Mouse (Mus musculus): Measurements from ENCODE around the gene Rai14. TPM values are rescaled to one million over a fixed set of nuclear protein-coding genes. Genes with fewer than 3 reads are reported as not detected.
A peak's percentile ranks its signal among the peaks of the same experiment; 100 is the strongest.

The Rai14 gene
- polyA plus RNA-seq, 1 experiment from 2014 or later, result 21.3 TPM

DNA sequence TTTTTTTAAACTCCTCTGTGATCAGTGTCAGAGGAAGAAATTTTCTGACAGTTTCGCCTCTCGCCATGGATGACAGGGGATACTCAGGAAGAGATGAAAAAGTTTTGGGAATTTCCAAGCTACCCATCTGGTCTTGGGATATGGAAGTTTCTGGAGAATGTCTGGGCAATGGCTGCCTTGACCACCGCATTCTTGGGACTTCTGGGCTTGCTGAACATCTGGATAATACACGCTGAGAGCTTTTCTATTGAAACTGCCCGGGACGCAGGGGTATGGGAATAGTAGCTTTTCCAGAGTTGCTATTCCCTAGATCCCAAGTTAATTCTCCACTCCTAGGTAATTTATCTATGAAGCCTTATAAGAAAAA is 85.5 kb downstream of the Rai14 start:
- H3K4me2 ChIP-seq (ENCODE audit: low read depth, low read length), result no peak overlapping the region
- H3K27ac ChIP-seq (ENCODE audit: low read length), result no peak overlapping the region
- H3K36me3 ChIP-seq (ENCODE audit: control insufficient read depth, insufficient read depth, low read length), result peaks cover 4% of the 10 kb centered on the region; the same call in 1 of the 2 replicates
- WGBS, result 73% methylated on average over 6 of the region's 6 CpGs
- no peaks in the 10 kb centered on the region for H3K27me3 ChIP-seq (ENCODE audit: control insufficient read depth, insufficient read depth, low read length)
- no peaks in the 10 kb centered on the region for H3K9me3 ChIP-seq (replicated peaks; ENCODE audit: control insufficient read depth, low read length)
- no peak overlapping the region for H3K4me3 ChIP-seq (replicated peaks; ENCODE audit: low read length)
- no peak for ATAC-seq (ENCODE audit: insufficient read depth, low FRiP score)
- no peak overlapping the region for H3K9ac ChIP-seq (ENCODE audit: low read length)
- H3K4me1 ChIP-seq (ENCODE audit: control insufficient read depth, insufficient read depth, low read length), result no peaks in the 10 kb centered on the region

DNA sequence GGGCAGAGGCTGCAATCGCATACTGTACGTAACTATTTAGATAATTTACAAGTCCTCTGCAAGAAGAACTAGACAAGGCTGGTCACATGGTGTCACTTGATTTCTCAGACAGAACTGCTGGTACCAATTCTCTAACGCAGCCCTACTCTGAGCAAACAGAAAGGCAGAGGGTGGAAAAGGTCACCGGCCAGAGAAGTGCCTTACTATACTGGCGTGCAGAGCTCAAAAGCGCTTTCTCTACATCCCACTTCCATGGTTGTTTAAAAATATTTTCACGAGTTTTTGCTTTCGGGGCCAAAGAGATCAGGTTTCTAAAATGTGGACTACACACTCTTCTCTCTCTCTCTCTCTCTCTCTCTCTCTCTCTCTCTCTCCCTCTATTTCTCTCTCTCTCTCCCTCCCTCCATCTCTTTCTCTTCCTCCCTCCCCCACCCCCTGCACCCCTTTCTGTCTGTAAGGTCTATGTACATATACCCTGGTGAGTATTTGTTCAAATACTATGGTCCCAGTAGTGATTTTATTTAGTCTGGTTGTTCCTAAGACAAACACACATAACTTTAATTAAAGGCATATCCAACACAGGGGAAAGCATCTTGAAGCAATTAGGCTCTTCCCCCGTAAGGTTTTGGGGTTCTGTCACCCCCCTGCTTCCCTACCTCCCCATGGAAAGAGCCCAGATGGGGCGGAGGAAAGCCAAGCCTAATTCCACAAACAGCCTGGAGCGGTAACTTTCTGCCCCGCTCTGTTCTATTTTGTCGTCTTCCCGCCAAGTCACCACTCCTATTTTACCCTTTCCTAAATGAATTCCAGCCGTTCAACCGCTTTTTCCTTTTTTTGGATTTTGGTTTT is 86.1 kb downstream of the Rai14 start:
- H3K4me1 ChIP-seq (ENCODE audit: control insufficient read depth, insufficient read depth, low read length), result no peaks in the 10 kb centered on the region
- H3K9me3 ChIP-seq (replicated peaks; ENCODE audit: control insufficient read depth, low read length), result no peaks in the 10 kb centered on the region
- WGBS, result 62% methylated on average over 16 of the region's 16 CpGs
- no peak for ATAC-seq (ENCODE audit: insufficient read depth, low FRiP score)
- no peak overlapping the region for H3K27ac ChIP-seq (ENCODE audit: low read length)
- H3K4me2 ChIP-seq (ENCODE audit: low read depth, low read length), result no peak overlapping the region
- H3K9ac ChIP-seq (ENCODE audit: low read length), result no peak overlapping the region
- no peaks in the 10 kb centered on the region for H3K27me3 ChIP-seq (ENCODE audit: control insufficient read depth, insufficient read depth, low read length)
- H3K36me3 ChIP-seq (ENCODE audit: control insufficient read depth, insufficient read depth, low read length), result peaks cover 4% of the 10 kb centered on the region; the same call in 1 of the 2 replicates
- H3K4me3 ChIP-seq (replicated peaks; ENCODE audit: low read length), result no peak overlapping the region

DNA sequence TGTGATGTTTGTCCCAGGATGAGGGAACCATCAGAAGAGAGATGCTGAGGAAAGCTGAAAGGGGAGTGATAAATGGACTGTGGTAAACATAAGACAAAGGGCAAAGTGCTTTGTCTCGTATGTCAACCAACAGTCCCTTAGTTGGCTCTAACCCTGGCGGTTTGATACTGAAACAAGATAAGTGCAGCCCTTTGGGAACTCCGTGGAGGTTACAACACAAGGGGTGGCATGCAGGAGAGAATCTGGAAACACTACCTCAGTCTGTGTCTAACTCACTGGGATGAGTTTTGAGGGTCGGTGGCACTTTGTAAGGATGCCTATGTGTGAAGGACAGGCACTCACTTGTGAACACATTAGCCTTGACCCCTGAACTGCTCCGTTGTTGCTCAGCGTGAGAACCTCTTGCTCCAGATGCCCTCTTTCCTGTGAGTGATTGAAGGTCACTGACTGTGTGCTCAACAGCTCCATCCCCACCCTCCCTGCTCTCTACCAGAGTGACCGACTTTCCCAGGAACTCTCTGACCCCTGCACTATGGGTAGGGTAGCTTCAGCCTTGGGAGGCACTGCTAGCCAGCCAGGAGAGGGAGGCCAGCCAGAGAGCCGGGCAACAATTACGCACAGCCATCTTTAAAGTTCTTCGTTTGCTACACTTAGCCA is 90.7 kb downstream of the Rai14 start:
- H3K27me3 ChIP-seq (ENCODE audit: control insufficient read depth, insufficient read depth, low read length), result no peaks in the 10 kb centered on the region
- H3K4me2 ChIP-seq (ENCODE audit: low read depth, low read length), result no peak overlapping the region
- H3K4me1 ChIP-seq (ENCODE audit: control insufficient read depth, insufficient read depth, low read length), result no peaks in the 10 kb centered on the region
- H3K9me3 ChIP-seq (replicated peaks; ENCODE audit: control insufficient read depth, low read length), result no peaks in the 10 kb centered on the region
- no peak overlapping the region for H3K27ac ChIP-seq (ENCODE audit: low read length)
- peak; percentile 50; the same call in 1 of the 2 replicates for ATAC-seq (ENCODE audit: insufficient read depth, low FRiP score)
- no peak overlapping the region for H3K9ac ChIP-seq (ENCODE audit: low read length)
- 31% methylated on average over 10 of the region's 10 CpGs for WGBS
- H3K4me3 ChIP-seq (replicated peaks; ENCODE audit: low read length), result no peak overlapping the region
- no peaks in the 10 kb centered on the region for H3K36me3 ChIP-seq (ENCODE audit: control insufficient read depth, insufficient read depth, low read length)

GRCm38 (mm10) chr15:10621194-10621593 is 93.2 kb downstream of the Rai14 start:
- Histone ChIP-seq H3K4me3 (replicated peaks; ENCODE audit: low read length) (no peak overlapping the region), H3K9ac (ENCODE audit: low read length) (no peak overlapping the region), H3K9me3 (replicated peaks; ENCODE audit: control insufficient read depth, low read length) (no peaks in the 10 kb centered on the region), H3K27ac (ENCODE audit: low read length) (no peak overlapping the region), H3K4me1 (ENCODE audit: control insufficient read depth, insufficient read depth, low read length) (no peaks in the 10 kb centered on the region), H3K27me3 (ENCODE audit: control insufficient read depth, insufficient read depth, low read length) (no peaks in the 10 kb centered on the region), H3K36me3 (ENCODE audit: control insufficient read depth, insufficient read depth, low read length) (no peaks in the 10 kb centered on the region), H3K4me2 (ENCODE audit: low read depth, low read length) (no peak overlapping the region)
- ATAC-seq (ENCODE audit: insufficient read depth, low FRiP score), result no peak
- WGBS, result 91% methylated on average over 8 of the region's 8 CpGs

DNA sequence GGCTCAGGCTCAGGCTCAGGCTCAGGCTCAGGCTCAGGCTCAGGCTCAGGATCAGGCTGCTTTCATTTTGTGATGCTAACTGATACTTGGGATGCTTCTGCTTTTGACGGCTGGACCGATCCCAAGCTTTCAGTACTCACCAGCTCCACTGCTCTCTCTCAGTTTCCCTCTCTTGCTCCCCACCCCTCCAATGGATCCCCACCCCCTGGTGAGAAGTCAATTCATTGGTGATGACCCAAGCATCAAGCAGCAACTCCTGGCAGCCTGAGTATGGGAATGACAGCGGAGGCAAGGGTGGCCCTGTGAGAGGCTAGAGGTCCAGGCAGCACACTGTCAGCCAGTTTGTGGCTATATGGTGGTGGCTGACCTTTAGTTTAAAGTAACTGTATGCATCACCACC is 94.7 kb downstream of the Rai14 start:
- Histone ChIP-seq H3K9me3 (replicated peaks; ENCODE audit: control insufficient read depth, low read length) (no peaks in the 10 kb centered on the region), H3K27ac (ENCODE audit: low read length) (no peak overlapping the region), H3K4me2 (ENCODE audit: low read depth, low read length) (no peak overlapping the region), H3K4me3 (replicated peaks; ENCODE audit: low read length) (no peak overlapping the region), H3K9ac (ENCODE audit: low read length) (no peak overlapping the region), H3K27me3 (ENCODE audit: control insufficient read depth, insufficient read depth, low read length) (no peaks in the 10 kb centered on the region), H3K4me1 (ENCODE audit: control insufficient read depth, insufficient read depth, low read length) (no peaks in the 10 kb centered on the region), H3K36me3 (ENCODE audit: control insufficient read depth, insufficient read depth, low read length) (no peaks in the 10 kb centered on the region)
- WGBS, result 93% methylated on average over 3 of the region's 3 CpGs
- no peak for ATAC-seq (ENCODE audit: insufficient read depth, low FRiP score)

GRCm38 (mm10) chr15:10618276-10618675 is 96.1 kb downstream of the Rai14 start:
- ATAC-seq (ENCODE audit: insufficient read depth, low FRiP score), result no peak
- WGBS, result 92% methylated on average over 2 of the region's 2 CpGs
- H3K4me1 ChIP-seq (ENCODE audit: control insufficient read depth, insufficient read depth, low read length), result no peaks in the 10 kb centered on the region
- H3K4me3 ChIP-seq (replicated peaks; ENCODE audit: low read length), result no peak overlapping the region
- no peaks in the 10 kb centered on the region for H3K27me3 ChIP-seq (ENCODE audit: control insufficient read depth, insufficient read depth, low read length)
- H3K9me3 ChIP-seq (replicated peaks; ENCODE audit: control insufficient read depth, low read length), result no peaks in the 10 kb centered on the region
- no peak overlapping the region for H3K27ac ChIP-seq (ENCODE audit: low read length)
- H3K9ac ChIP-seq (ENCODE audit: low read length), result no peak overlapping the region
- H3K4me2 ChIP-seq (ENCODE audit: low read depth, low read length), result no peak overlapping the region
- H3K36me3 ChIP-seq (ENCODE audit: control insufficient read depth, insufficient read depth, low read length), result no peaks in the 10 kb centered on the region

DNA sequence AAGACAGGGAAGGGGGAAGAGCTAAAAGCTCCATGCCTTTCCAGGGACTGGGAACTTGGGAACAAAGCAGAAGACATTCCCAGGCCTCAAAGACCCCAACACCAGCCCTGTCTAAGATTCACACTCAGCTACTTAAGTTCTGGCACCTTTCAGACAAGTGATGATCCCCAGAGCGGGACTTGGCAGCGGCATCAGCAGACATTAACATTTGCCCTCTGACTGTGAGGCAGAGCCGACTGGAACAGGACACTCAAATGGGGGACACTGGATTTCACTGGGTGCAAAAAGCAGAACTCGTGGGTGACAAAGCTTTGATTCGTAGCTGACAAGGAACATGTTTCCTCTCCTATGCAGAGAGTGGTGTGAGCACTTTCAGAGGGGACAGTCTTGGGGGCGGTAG is 98.4 kb downstream of the Rai14 start:
- no peak overlapping the region for H3K4me3 ChIP-seq (replicated peaks; ENCODE audit: low read length)
- H3K27ac ChIP-seq (ENCODE audit: low read length), result 0 out of 2 replicates have a peak overlapping the region, but pooled peaks have one; percentile 5
- no peaks in the 10 kb centered on the region for H3K27me3 ChIP-seq (ENCODE audit: control insufficient read depth, insufficient read depth, low read length)
- no peak overlapping the region for H3K4me2 ChIP-seq (ENCODE audit: low read depth, low read length)
- H3K9me3 ChIP-seq (replicated peaks; ENCODE audit: control insufficient read depth, low read length), result no peaks in the 10 kb centered on the region
- H3K36me3 ChIP-seq (ENCODE audit: control insufficient read depth, insufficient read depth, low read length), result no peaks in the 10 kb centered on the region
- H3K4me1 ChIP-seq (ENCODE audit: control insufficient read depth, insufficient read depth, low read length), result no peaks in the 10 kb centered on the region
- no peak for ATAC-seq (ENCODE audit: insufficient read depth, low FRiP score)
- H3K9ac ChIP-seq (ENCODE audit: low read length), result no peak overlapping the region
- 58% methylated on average over 6 of the region's 6 CpGs for WGBS

GRCm38 (mm10) chr15:10611040-10611439 is 103.4 kb downstream of the Rai14 start:
- Histone ChIP-seq H3K4me2 (ENCODE audit: low read depth, low read length) (no peak overlapping the region), H3K9ac (ENCODE audit: low read length) (no peak overlapping the region), H3K27me3 (ENCODE audit: control insufficient read depth, insufficient read depth, low read length) (no peaks in the 10 kb centered on the region), H3K36me3 (ENCODE audit: control insufficient read depth, insufficient read depth, low read length) (peaks cover 7% of the 10 kb centered on the region; the same call in 1 of the 2 replicates), H3K27ac (ENCODE audit: low read length) (no peak overlapping the region), H3K4me3 (replicated peaks; ENCODE audit: low read length) (no peak overlapping the region), H3K9me3 (replicated peaks; ENCODE audit: control insufficient read depth, low read length) (no peaks in the 10 kb centered on the region), H3K4me1 (ENCODE audit: control insufficient read depth, insufficient read depth, low read length) (no peaks in the 10 kb centered on the region)
- no peak for ATAC-seq (ENCODE audit: insufficient read depth, low FRiP score)
- WGBS, result 84% methylated on average over 9 of the region's 9 CpGs

GRCm38 (mm10) chr15:10609107-10609506 is 105.3 kb downstream of the Rai14 start:
- H3K27ac ChIP-seq (ENCODE audit: low read length), result no peak overlapping the region; the same call in 1 of the 2 replicates
- no peak for ATAC-seq (ENCODE audit: insufficient read depth, low FRiP score)
- no peak overlapping the region for H3K4me2 ChIP-seq (ENCODE audit: low read depth, low read length)
- no peaks in the 10 kb centered on the region for H3K9me3 ChIP-seq (replicated peaks; ENCODE audit: control insufficient read depth, low read length)
- H3K4me3 ChIP-seq (replicated peaks; ENCODE audit: low read length), result no peak overlapping the region
- whole genome bisulfite sequencing, result 91% methylated on average over 4 of the region's 4 CpGs
- H3K36me3 ChIP-seq (ENCODE audit: control insufficient read depth, insufficient read depth, low read length), result peaks cover 18% of the 10 kb centered on the region; the same call in 1 of the 2 replicates
- no peaks in the 10 kb centered on the region for H3K27me3 ChIP-seq (ENCODE audit: control insufficient read depth, insufficient read depth, low read length)
- no peak overlapping the region for H3K9ac ChIP-seq (ENCODE audit: low read length)
- H3K4me1 ChIP-seq (ENCODE audit: control insufficient read depth, insufficient read depth, low read length), result no peaks in the 10 kb centered on the region
